Mouse (Mus musculus) cerebellum, adult 11-12 months (tissue): ENCODE measurements around the gene Sash3.

Experiments
- DNase-seq: peaks from one replicate; pipeline ENCODE4 v3.0.0; 2022

Gene Sash3

DNA sequence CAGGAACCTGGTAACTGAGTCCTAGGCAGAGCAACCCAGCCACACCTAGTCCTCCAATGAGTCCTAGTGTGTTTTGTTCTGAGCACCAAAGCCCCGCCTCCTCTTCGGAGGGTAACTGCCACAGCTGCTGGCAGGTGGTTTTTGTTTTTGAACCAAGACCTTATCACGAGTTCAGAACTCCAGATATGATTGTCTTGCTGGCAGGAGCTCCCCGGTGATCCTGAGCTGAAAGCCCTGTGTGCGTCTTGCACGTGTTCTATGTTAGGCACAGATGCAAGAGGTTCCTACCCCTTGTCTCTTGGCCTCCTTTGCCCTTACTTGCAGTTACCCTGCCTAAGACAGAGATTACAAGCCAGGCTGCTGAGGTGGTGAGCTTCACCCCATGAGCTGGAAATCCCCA lies 4.8 kb upstream of the Sash3 start:
- DNase-seq, result no peak

DNA sequence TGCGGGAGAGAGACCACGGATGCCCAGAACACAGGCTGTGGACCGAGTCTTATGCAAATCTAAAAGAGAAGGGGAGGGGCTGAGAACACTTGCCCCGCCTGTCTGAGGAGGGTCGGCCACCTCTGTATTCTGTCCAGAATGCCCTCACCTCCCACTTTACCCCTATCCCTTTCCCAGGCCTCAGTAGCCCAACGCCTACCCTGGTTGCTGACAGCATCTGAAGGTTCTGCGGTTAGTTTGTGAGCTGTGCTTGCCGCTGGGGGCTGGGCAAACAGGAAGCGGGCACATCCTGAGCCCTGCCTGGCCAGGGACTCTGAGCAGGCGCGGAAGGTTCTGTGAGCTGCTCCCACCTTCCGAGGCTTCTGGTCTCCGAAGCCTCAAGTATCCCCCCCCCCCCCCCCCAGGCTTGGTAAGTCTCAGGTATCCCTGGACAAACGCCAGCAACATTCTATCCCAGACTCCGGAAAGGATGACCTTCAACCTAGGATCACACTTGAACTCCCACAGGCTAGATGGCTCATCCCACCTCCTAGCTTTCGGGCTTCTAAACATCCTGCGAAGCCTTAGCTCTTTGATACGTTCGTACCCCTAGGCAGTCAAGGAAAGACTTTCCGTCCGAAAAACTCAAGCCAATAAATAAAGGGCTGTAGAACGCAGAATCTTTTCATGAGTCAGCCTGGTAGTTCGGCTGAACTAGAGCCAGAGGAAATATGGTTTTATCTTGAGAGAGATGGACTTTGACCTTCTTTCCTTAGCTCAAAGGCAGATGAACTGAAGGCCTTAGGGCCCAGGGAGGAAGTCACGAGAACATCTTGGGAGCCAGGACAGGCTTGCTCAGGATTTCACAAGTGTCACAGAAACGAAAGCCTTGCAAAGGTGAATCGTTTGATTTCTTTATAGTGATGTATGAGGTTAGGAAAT lies 2.6 kb upstream of the Sash3 start:
- no peak for DNase-seq

DNA sequence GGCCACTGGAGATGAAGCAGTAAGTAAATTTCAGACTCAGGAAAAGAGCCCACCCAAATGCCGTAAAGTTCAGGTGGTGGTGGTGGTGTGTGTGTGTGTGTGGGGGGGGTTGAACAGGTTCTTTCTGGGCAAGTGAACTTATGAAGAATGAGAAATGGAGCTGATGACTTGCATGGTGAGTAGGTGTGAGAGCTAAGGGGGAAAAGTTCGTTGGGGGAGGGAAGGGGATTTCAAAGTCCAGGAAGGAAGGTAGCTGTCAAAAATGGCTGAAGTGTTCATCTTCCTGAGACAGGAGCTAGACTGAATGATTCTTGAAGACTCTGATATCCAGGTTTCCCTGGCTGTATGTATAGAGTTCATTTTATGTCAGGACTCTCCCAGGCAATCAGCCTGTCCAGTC lies 990 bp downstream of the Sash3 start:
- DNase-seq, result no peak

DNA sequence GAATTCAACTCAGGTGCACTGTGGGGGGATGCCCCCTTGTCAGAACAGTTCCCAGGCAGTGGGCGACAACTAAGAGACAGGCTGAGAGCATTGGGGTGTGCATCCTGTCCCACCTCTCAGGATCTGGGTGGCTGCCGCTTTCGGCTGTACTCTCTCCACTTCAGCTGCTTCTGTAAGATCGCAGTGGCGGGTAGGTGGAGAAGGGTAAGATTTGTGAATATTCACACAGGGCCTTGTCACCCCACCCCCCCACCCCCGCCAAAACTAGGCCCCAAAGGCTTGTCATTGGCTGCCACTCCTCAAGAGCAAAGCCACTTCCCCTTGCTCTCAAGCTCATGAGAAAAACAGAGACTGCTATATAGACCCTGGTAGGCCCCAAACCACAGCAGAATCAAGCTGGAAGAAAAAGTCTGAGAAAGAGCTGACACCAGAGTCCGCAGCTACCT lies 1.5 kb downstream of the Sash3 start:
- DNase-seq, result no peak

DNA sequence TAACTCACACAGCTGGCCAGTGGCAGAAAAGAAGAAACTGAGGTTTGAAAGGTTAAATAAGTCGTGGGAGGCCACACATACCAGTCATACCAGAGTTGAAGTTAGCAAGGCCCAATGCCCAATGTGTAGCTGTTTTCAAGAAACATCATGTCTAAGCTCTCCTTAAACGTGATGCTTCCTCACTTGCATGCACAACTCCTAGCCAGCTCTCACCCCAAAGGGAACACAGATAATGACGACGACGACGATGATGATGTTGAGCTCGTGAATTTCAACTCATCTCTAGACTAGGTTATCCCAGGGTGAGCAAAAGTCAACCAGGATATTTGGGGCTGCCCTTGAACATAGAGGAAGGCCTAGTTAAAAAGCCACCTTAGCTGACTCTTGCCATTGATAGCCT lies 5.9 kb downstream of the Sash3 start:
- no peak for DNase-seq

DNA sequence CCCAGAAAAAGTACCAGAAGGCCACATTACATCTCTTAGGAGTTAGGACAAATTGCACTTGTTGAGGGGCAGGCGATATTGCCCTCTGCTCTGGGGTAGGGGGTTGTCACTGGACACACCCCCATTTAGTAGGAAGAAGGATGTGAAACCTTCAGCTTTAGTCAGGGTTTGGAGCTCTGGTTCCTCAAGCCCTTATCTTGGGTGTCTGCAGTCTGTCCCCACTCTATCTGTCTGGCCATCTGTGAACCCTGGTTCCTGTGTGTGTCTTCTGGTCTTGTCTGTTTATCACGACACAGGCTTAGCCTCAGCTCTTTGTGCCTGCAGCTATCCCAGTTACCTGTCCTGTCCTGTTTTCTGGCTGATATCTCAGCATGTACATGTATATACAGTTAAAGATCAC lies 7.2 kb downstream of the Sash3 start:
- no peak for DNase-seq

DNA sequence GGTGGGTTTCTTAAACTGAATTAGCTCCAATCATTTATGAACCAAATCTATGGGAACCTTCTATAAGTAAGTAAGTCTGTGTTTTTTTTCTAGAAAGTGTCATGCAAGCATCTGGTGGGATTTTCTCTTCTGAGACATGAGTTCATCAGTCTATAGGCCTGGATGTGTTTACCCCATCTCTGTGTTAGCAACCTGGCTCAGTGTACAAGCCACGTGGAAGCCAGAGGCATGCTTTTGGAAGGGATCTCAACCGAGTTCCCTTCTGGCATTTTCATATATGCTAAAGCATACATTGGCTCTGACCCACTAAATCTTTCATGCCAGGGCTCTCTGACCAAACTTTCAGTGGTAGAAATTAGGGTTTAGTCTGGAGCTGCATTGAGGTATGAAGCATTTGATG lies 7.7 kb downstream of the Sash3 start:
- DNase-seq, result no peak

DNA sequence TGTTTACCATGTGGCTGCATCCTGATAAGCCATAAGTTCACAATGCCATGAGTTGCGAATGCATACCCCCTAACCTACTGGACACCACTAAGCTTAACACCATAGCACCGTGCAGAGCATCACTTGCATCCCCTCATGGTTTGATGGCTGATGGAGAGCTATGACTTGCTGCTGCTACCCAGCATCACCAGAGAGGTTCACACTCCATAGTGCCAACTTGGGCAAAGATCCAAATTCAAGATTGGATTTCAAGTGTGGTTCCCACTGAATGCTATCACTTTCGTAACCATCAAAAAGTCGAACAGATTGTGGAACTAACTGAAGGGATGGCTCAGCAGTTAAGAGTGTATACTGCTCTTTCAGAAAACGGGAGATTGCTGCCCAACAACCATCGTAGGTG lies 9.3 kb downstream of the Sash3 start:
- no peak for DNase-seq

DNA sequence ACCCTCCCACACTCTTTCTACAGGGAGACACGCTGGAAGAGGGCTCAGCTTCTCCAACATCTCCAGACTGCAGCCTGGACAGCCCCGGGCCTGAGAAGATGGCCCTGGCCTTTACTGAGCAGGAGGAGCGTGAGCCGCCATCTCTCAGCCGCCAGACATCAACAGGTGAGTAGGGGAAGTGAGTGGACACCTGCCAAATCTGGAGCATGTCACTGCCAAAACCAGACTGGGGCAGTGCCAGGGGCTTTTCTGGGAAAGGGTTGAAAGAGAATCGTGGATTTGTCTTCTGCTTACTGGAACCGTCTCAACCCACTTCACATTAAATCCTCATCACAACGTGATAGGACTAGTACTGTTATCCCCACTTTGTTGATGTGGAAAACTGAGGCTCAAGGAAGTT lies 11.2 kb downstream of the Sash3 start:
- DNase-seq, result no peak

DNA sequence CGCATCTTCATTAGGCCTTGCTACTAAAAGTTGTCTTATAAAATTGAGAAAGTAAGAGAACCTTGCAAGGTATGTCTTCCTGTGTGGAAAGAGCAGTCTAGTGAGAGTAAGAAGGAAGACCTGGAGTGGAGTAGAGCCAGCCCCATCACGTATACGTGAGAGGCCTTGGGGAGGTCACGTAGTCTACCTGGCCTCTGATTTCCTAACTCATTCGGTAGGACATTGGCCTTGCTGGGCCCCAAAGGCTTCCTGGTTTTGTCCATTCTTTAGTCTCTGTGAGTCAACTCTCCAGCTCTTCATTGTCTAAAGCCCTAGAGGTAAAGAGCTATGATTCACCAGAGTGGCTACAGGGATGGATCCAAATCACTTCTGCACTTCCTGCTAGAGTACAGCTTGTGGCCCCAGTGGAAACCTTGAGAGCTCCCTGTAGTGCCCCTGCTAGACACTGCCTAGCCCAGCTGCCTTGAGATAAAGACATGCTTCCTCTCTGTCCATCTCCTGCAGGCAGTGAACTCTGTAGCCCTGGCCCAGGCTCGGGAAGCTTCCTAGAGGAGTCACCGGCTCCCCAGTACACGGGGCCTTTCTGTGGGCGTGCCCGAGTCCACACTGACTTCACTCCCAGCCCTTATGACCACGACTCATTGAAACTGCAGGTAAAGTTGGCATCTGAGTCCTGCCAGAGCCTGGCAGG lies 12.1 kb downstream of the Sash3 start:
- DNase-seq, result no peak

DNA sequence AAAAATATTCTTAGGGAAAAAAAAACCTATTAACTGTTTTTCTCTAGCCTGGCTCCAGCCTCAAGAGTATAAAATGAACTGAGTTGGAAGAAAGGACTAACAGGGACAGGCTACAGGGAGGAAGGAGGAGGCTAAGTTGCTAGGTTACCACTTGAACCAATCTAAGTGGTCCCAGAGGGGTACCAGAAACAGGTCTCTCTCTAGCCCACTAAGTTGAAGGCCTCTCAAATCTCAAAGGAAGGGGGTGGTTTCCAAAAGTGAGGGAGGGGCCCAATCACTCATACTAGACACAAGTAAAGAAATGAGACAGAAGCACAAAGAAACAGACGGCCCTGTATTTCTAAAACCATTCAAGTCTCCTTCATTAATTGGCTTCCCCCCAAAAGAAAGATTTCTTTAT lies 23.7 kb downstream of the Sash3 start:
- no peak for DNase-seq

DNA sequence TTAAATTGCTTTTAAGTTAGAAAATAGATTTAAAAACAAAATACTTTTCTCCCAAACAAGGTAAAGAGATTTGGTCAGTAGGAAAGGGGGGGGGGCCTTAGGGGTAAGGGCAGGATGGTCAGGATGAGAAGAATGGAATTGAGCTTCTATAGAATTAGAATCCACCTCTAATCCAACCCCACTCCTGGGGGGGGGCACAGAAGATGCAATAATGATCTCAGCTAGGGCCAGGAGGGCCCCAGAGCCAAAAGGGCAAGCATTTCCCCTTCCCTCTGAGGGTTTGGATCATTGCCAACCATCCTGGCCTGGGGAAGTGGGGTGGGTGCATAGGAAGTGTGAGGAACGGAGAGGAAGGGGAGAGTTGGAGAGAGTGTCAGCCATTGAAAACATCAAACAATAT lies 24.1 kb downstream of the Sash3 start:
- DNase-seq, result no peak

DNA sequence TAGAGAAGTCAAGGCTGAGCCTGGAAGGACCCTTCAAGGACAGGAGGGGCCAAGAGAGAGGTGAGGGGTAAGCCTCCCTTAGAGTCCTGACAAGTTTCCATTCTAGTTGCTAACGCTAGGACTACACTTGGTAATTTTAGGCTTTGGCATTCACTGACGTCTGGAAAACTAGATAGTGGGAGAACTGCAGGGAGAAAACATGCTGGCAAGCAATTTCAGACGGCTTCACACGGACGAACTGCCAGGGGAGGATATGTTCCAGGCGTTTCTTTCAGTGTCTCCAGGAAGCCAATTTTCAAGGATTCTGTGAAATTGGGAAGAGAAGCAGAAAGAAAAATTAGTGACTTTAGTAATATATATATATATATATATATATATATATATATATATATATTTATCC lies 35.6 kb downstream of the Sash3 start:
- no peak for DNase-seq

DNA sequence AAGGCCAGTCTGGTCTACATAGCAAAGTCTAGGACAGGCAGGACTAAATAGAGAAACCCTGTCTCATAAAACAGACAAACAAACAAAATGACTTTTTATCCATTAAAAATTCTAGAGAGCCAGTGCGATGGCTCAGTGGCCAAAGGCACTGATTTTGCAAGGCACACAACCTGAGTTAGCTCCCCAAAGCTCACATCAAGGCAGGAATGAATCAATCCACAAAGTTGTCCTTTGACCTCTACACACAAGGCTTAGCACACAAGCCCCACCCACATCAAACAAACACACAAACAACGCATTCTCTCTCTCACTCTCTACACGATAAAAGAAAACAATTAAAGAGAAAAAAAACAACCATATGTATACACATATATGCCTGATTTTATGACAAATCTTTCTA lies 38.5 kb downstream of the Sash3 start:
- DNase-seq, result no peak

DNA sequence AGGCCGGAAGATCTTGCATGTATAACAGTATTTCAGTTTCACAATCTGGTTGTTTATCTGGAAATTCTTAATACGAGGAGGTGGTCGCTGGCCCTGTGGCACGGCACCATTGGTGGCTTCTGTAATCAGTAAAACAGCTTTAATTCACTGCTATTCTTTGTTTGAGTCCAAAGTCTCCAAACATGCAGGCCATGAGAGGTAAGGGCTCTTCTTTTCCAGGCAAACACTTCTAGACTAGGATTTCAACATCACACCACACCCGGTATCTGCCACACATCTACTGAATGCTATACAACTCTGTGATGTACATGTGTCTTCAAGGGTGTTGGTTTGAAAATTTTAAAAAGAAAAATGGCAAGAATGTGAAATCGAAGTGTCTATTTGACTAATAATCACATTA lies 45.0 kb downstream of the Sash3 start:
- no peak for DNase-seq

DNA sequence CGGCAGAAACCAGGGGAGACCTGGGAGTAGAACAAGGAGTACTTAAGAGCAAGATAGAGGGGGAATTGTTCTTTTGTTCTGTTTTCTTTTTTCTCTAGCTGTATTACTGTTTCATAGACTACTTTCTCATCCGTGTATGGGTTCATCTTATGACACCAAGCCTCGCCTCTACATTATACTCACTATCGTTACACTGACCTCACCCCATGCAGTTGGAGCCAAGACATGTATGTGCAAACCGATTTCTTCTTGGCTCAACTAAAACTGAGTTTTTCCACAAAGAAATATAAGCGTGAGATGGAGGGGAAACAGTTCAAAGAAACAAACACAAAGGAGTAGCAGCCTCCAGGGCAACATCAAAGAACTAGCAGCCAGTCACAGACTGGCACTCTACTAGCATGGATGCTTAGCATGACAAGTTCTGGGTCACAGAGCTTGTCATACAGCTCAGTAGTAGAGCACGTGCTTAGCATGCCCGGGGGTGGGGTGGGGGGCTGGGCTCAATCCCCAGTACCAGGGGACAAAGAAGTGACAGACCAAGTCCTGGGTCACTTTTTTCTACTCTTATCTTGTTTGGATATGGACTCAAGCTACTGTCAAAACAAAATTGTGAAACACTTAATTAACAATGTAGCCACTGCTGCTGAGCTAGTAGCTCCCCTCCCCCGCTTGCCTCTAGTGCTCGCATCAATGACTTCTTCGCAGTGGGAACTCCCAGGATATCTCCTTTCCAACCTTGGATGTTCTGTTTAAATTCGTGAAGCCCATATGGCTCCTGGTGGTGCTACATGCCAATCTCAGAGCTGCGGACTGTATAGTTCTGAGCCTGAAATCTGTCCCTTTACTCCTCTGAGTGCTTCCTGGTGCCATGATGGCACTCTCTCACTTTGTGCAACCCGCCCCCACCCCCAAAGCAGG lies 47.3 kb downstream of the Sash3 start:
- no peak for DNase-seq

DNA sequence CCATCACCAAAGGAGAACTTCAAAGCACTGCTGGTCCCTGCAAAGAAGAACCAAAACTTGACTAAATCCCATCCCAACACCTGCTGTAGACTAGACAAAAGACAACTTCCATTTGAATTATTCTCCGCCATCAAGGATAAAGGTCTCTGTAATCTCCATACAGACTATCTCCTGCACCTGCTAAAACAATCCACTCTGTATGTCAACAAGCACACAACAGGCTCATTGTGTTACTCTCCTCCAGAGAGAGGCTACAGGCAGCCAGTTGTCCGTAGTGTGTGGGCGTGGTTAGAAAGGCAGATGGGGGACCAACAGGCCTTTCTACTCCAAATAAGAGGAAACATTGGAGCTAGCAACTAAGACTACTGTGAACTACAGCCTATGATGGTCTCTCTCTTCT lies 51.6 kb downstream of the Sash3 start:
- DNase-seq, result no peak

DNA sequence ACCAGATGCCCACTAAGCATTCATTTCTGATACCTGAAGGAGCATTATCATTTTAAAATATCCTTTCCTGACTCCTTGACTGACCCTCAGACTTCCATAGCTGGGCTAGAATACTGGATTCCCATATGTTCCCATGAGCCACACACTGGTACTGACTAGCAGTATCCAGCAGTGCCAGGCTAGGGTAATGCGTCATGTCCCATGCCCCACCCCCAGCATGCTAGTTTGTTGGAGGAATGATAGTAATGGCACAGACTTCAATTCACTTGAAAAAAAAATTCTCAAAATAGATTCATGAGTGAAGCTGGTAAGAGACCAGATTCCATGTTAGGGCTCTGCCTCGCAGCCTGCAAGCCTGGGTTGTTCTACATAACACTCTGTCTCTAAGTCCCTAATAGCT lies 52.8 kb downstream of the Sash3 start:
- no peak for DNase-seq

DNA sequence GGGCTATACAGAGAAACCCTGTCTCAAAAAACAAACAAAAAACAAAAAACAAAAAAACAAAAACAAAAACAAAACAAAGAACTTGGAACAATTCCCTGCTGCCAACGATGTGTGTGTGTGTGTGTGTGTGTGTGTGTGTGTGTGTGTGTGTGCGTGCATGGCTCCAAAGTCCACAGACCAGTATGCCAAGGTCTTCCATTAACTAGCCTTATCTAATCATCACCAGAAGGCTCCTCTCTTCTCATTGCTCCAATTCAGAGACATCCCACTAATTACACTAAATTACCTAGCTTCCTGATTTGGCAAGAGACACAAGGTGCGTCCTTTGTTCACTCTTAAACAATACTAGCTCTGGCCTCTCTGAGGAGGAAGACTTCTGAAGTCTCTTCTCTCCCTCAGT lies 54.5 kb downstream of the Sash3 start:
- no peak for DNase-seq

DNA sequence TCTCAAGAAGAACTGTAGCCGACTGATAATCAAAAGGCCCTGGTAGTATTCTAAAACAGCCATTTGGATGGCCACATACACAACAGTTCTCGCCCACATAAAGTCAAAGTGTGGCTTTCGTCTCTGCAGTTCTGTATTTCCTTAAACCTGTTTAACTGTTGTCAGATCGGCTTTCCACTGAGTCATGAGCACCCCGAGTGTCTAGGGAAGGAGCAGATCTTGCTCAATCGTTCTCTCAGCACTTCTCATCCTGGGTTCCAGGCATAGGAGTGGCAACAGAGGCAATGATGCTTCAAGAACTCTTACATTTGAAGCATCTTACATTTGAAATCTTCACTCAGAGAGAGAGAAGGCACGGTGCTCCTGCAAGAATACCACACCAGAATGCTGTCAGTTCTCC lies 55.7 kb downstream of the Sash3 start:
- no peak for DNase-seq

DNA sequence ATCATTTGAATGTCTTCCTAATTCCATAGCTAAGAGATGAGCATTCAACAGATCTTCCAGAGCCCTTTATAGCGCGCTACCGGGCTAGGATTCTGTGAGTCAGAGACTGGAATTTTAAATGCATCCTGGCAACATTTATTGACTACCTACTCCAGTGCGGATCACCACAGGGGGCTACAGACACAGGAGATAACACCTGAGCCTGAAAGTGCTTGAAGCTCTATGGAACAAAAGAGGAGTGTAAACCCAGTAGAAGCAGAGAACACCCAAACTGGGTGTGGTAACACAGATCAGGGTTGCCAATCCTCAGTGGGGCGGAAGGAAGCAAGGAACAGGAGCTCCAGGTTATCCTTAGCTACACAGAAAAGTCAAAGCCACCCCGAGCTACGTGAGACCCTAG lies 56.2 kb downstream of the Sash3 start:
- no peak for DNase-seq

DNA sequence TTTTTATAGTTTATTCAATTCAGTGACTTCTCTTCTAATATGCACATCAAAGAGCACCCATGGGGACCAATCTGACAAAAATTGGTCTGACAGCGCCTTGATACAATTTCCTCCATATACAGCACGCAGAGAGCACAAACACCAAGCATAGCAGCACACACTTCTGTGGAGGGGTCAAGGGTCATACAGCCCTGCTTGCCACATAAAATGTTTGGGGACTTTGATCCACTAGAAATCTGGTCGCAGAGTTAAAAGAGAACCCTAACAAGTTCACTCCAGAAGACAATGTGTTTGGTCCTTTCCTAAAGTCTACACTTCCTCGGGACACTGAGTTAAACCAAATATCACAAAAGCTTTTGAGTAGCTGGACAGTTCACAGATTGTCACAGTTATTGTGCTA lies 56.8 kb downstream of the Sash3 start:
- no peak for DNase-seq

DNA sequence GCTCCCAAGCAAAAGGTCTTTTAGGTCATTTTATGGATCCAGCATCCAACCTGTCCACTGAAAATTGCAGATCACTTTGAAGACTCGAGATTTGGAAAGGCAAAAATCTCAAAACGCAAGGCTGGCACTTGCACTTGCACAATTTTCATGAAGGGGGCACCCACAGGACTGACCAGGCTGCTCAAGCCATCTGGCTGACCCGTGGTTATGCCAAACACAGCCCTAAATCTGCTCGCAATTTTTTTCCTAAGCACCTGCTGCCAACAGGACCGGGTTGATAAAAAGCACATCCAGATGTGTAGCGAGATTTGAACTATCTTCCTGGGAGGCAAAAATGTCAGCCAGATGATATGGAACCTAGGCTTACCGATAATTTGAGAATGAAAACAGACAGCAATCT lies 57.5 kb downstream of the Sash3 start:
- DNase-seq, result peak; percentile 47
